Mouse (Mus musculus) 3T3-L1 (cell line): ENCODE data around the gene Vmn2r29.
"Not testable (repeated sequence)": the region's sequence is repeated elsewhere in the genome, so short reads cannot be mapped to it uniquely, and the experiment has no call there.

ENCODE experiments used
- DNase-seq: peaks from one replicate; pipeline ENCODE4 v3.0.0-alpha.2; 2015; ENCODE audit warnings: low read depth, low spot score

Vmn2r29 gene

DNA sequence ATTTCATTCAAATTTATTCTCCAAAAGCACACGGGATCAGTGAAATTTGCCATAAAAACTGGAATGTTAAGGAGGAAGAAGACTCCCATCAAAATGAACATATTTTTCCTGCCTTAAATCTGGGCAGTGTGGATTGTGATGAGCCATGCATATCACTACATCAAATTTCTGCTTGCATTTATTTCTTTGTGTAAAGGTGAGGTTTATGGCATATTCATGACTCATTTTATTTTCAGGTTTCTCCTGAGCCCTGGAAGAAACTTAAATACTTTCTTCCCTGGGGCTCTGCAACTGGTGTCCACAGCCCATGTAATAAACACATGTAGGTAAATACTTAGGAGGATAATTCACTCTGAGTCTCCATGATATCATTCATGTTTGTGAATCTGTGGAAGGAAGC, at the start of gene Vmn2r29:
Gene Vmn2r29 (minus strand): TSS at position 101 of the 400 bp plus-strand sequence.
- DNase-seq: not testable (repeated sequence)

- peak; percentile 65 for DNase-seq
Observed at GRCm38 (mm10) chr7:7295595-7295994, 48.5 kb upstream of the Vmn2r29 start.

- no peak for DNase-seq
Observed at GRCm38 (mm10) chr7:7281383-7281782, 34.3 kb upstream of the Vmn2r29 start.

DNA sequence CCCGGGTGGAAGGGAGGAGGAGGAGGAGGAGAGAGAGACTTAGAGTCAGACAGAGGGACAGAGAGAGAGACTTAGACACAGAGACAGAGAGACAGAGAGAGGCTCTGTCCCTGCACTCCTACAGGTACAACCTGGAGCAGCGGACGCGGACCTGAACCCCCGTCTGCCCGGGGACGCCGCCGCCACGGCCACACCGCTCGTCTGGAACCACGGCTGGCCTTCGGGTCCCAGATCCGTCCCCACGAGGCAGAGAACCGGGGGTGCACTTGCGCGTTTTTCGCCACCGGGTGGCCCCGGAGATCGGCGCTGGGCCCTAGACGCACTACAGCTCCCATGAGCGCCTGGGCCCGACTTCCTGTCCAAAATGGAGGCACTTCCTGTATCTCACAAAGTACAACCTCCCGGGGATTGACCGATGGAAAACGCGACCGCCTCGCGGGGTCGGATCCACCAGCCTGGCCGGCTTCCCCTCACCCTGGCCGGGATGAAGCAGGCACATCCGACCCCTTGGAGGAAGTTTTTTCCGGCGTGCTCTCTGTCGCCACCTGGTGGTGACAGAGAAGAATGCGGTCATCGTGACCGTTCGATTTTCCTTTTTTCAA, 30.9 kb upstream of the Vmn2r29 start, which contains the start of gene Gm45844:
Gene Gm45844 (minus strand): TSS at position 324 of the 602 bp plus-strand sequence.
- DNase-seq: peak; percentile 64

DNA sequence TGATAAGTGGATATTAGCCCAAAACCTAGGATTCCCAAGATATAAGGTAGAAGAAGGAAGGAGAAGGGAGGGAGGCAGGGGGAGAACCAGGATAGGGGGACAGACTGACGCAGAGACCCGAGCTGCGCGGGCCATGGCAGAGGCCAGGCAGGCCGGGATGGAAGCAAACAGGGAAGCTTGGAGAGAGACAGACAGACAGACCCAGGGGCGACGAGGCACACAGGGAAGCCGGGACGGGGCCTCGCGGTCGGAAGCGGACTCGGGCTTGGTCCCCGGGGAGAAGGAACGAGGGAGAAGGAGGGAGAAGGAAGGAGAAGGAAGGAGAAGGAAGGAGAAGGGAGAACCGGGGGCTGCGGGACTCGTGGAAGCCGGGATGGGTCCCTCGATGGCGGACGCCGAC, 30.4 kb upstream of the Vmn2r29 start:
- DNase-seq: not testable (repeated sequence)

DNA sequence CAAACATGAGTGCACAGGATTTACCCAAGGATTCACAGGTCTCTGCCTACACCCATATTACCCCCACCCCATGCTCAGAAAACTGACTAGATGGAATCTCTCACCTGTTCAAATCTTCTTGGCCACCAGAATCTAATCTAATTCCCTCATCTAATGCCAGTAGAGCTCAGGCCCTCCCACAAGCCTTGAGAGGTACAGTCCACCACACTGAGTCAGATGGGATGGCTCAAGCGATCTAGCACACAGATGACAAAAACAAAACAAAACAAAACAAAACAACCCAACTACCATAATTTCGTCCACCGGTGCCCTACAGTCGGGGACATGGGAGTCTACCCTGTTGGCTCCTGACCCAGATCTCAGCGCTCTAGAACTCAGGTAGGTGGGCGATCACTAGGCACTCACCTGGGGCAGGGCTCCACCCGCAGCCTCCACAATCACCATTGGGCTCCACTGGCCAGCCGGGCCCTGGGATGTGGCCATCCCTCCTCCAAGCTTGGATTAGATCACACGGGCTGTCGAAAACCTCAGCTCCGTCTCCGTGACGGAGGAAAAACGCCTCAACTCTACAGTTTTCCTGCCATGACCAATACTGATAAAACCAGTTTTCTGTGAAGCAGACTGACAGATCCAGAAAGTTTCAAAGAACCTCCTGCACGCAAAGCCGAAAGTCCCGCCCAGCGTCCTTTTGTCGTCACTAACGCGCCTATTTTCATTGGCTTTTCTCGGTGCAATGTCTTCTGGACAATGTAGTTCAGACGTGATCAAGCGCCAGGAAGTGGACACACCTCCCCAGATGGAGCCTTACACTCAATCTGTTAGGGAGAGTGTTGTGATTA, 37.6 kb downstream of the Vmn2r29 start, which contains the start of gene Zfp772:
Gene Zfp772 (minus strand): TSS at position 686 of the 839 bp plus-strand sequence.
- peak; percentile 29 for DNase-seq

DNA sequence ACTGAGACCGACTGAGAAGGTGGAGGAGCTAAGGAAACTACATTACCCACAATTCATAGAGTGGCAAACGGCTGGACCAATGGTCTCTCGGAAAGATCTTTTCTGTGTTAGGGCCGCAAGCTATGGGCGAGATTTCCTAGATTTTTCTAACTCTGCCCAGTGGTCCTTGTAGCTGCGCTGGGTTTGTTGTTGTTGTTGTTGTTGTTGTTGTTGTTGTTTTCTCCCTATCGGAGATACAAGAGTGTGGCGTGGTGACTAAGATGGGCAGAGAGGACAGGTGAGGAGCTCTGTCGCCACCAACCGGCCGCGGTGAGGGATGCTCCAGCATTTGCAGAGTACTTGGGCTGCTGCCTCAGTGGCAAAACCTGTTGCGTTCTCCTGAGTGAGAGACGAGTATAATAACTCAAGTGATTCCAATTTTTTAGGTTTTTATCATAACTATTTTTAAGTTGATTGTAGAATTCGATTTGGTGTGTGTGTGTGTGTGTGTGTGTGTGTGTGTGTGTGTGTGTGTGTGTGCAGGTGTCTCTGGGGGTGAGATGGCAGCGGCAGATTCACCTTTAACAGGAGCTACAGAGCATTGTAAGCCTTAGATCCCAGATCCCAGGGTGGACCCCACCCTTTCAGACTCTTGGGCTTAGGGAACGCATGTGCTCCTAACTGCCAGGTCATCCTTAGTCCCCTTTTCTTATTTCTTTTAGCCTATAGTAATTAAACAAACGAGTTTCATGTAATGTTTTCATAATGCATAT, 58.8 kb downstream of the Vmn2r29 start:
- DNase-seq: peak; percentile 72

DNA sequence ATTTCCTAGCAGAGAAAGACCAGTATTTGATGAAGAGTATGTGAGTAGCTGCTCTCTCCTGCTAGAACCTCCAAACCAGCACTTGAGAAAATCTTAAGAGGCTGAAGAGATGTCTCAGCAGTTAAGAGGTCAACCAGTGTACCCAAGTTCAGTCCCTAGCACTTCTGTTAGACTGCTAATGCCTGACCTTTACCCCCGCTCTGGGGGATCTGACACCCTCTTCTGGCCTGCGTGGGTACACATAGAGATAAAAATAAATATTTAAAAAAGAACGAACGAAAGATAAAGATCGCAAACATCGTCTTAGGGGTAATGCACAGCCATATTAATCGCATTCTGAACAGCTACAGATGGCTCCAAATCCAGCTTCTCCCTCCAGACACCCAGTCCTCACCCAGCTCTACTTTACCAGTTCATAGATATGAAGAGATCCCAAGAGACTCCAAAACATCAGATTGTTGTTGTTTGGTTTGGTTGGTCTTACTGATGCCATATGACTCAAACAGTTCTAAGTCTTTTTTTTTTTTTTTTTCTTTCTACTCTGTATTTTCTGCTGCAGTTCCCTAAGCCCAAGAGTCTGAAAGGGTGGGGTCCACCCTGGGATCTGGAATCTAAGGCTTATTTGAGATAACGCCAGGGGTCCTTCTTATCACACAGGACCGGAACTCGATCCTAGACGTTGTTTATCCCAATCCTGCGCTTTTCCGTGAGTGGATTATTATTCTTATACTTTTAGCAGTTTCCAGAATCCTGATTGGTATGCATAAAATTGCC, 59.5 kb downstream of the Vmn2r29 start:
- DNase-seq: no peak

DNA sequence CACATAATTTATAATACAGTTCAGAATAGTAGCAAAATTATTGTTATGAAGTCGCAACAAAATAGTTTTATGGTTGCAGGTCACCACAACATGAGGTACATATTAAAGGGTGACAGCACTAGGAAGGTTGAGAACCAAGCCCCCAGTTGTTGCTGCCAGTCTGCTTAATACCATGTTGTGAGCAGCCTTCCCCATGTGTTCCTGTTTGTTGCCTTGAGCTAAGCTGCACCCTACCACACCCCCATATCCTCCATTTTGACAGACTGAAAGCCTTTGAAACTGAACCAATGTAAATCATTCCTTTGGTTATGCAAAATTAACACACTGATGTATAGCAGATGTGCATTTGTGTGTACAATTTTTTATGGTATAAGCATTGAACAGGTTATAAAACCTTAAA, 61.2 kb downstream of the Vmn2r29 start:
- no peak for DNase-seq
